Mouse (Mus musculus) testis, adult 10 weeks (tissue): ENCODE data around the gene Gm11116. TPM values are rescaled to one million over a fixed set of nuclear protein-coding genes. Genes with fewer than 3 reads are reported as not detected.

Experiments
- polyA plus RNA-seq: library from polyadenylated mRNA; stranded (reverse); fragments of 350-450 nt; fragmentation: Illumina TruSeq; extraction: RNeasy Lipid Tissue Mini Kit (QIAGEN cat#74804); gene quantifications from one replicate; pipeline ENCODE4 v1.2.3, GENCODE M21; 2014; ENCODE audit warnings: low read depth, low replicate concordance

Gm11116 gene
- not detected for polyA plus RNA-seq

DNA sequence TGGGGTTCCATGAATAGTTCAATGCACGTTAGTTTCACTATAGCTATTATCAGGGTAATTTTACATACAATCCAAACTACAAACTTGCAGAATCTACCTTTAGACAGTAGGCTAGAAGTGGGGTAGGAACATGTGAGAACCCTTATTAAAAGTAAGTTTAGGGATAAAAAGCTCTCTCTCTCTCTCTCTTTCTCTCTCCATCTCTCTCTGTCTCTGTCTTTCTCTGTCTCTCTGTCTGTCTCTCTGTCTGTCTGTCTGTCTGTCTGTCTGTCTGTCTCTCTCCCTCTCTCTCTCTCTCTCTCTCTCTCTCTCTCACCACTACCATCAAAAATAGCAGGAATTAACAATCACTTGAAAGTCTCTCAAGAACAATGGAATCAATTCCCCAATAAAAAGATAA lies at the start of gene Gm11116:
Gm11116 (minus strand) TSS at position 101 of the 400 bp plus-strand sequence.

DNA sequence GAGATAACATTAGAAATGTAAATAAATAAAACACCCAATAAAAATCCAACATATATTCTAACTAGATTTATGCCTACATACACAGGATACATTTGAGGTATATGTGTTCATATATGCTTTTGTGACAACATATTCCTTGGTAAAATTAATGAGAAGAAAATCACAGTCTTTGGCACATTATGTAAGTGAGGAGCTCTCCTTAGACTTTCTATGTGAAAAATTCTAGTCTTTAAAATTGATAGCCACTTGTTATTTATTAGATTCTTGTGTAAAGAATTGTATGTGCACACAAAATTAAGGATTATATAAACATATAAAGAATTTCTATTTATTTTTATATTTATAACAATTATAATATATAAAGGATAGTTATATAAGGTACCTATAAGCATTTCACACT lies 42.7 kb upstream of the Gm11116 start, which contains the start of gene Gm11115:
Gm11115 (minus strand) TSS at position 101 of the 400 bp plus-strand sequence.

DNA sequence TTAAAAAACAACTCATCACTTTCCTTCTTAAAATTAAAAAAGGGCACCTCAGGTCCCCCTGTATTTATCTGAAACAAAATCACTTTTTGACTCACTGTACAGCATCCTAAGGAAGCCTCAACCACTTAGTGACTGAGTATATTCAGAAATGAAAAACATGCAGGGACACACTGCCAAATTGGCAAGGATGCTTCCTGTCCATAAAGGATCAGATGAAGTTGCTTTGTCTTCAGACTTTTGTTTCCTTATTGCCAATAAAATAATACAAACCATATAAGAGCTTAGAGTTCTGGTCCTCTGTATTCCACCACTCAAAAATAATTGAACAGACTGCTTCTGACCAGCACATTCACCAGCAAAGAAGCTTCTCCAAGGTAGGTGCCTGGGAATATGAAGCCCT lies 25.1 kb downstream of the Gm11116 start, which contains the start of gene Smr2:
Smr2 (plus strand) TSS at position 301 of the 400 bp plus-strand sequence.

Other genes with a start within 250 kb of the Gm11116 start
- gene Odam, start 226.5 kb downstream of the Gm11116 start, polyA plus RNA-seq: 0.35 TPM
- gene Csn3, start 186.0 kb downstream of the Gm11116 start, polyA plus RNA-seq: not detected
- not detected for gene 2310003L06Rik, start 142.1 kb downstream of the Gm11116 start, polyA plus RNA-seq
- gene Gm28434, start 142.0 kb downstream of the Gm11116 start, polyA plus RNA-seq: not detected
- gene Cabs1, start 132.1 kb downstream of the Gm11116 start, polyA plus RNA-seq: 2,106 TPM
- gene Smr3a, start 109.0 kb downstream of the Gm11116 start, polyA plus RNA-seq: not detected
- not detected for gene Smr2, start 25.0 kb downstream of the Gm11116 start, polyA plus RNA-seq
- gene Gm11115, start 42.6 kb upstream of the Gm11116 start, polyA plus RNA-seq: not detected
- not detected for gene Gm7714, start 157.4 kb upstream of the Gm11116 start, polyA plus RNA-seq
- gene Prol1, start 205.8 kb upstream of the Gm11116 start, polyA plus RNA-seq: 0.36 TPM